Mouse (Mus musculus) cerebellum, adult 2 months (tissue): ENCODE data around the gene Copz1. TPM values are rescaled to one million over a fixed set of nuclear protein-coding genes. Genes with fewer than 3 reads are reported as not detected.

Experiments
- DNase-seq, 2 experiments: peaks; one replicate each; pipeline ENCODE4 v3.0.0; 2021
- H3K27ac ChIP-seq: fragments of 200-500 bp; 2 replicates; pipeline ENCODE4 v1.5.1; 2012; ENCODE audit warnings: low read length, control low read depth, inconsistent platforms; ENCODE audit not compliant: insufficient read depth
- H3K27me3 ChIP-seq: fragments of 200-500 bp; 2 replicates; pipeline ENCODE4 v1.6.1; 2012; ENCODE audit warnings: inconsistent platforms, mild to moderate bottlenecking, low read length, moderate library complexity; ENCODE audit not compliant: control insufficient read depth, insufficient read depth
- H3K4me1 ChIP-seq: fragments of 200-500 bp; 2 replicates; pipeline ENCODE4 v1.6.1; 2011; ENCODE audit warnings: low read length; ENCODE audit not compliant: control insufficient read depth, insufficient read depth
- H3K4me3 ChIP-seq: fragments of 200-500 bp; replicated peaks from 2 replicates; pipeline ENCODE3; 2011; ENCODE audit warnings: mild to moderate bottlenecking, low read depth, low read length, control low read depth; ENCODE audit not compliant: insufficient read depth
- CTCF ChIP-seq: fragments of 200-500 bp; IDR thresholded peaks from 2 replicates; pipeline ENCODE4 v1.5.1; 2011; ENCODE audit warnings: low read depth, mild to moderate bottlenecking, control low read depth, low read length, moderate library complexity, borderline replicate concordance; ENCODE audit not compliant: insufficient read depth
- POLR2A ChIP-seq: fragments of 200-500 bp; IDR thresholded peaks from 2 replicates; pipeline ENCODE4 v1.6.1; 2011; ENCODE audit warnings: low read length, control low read depth, borderline replicate concordance; ENCODE audit not compliant: insufficient read depth
- WGBS: fragments of 180-500 bp; shearing (Covaris S2); methylation state at CpG from one replicate; pipeline ENCODE4 v1.1.7; 2018; 5-methylcytosine and 5-hydroxymethylcytosine counted together
- polyA plus RNA-seq: library from polyadenylated mRNA; depleted of rRNA; stranded (reverse); fragments of >200 nt; gene quantifications from 2 replicates; pipeline ENCODE4 v1.2.3, GENCODE M21; 2012; rRNA removed

The Copz1 gene
- 110 and 117 TPM in 2 replicates for polyA plus RNA-seq

DNA sequence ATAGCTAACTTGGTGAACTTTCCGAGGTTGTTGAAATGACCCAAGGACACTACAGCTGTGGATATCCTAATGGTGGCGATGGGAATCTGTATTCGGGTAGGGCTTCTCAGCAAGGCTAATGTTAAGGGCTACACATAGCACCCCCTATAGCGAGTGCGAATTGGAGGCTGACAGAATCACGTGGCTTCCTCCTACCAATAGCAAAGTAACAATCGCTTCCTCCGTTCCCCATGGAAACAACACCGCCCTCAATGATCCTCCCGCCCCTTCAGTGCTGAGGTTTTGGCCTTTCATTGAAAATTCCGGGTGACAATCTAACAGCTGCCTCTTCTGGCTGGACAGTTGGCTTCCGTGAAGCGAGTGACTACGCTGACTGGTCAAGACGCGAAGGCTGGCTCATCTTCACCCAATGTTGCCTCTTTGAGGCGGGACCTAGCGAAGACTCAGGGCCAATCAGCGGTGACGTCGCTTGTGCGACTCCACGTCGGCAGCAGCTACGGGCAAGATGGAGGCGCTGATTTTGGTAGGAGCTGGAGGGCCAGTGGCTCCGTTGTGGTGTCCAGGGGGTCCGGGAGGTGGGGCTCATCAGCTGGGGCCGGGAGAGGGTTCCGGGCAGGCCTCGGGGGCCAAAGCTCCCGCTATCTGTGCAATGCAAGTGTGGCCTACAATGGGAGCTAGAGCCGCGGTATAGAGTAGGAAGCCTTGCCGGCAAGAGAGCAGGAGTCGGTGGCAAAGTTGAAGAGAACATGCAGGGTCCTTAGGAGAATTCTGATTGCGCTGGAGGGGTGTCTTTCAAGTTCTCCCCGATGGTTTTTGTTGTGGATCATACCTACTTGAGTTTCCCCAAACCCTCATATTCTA lies at the start of gene Copz1:
Gene Copz1 (plus strand): TSS at position 296 of the 861 bp plus-strand sequence.
- H3K4me1 ChIP-seq: no peaks in the 10 kb centered on the region; the same call in 1 of the 2 replicates
- H3K4me3 ChIP-seq: peak within 1 kb of the TSS; percentile 68
- no peak within 1 kb of the TSS for H3K27ac ChIP-seq
- TF ChIP-seq POLR2A: peak; percentile 93
- no peak for TF ChIP-seq CTCF
- H3K27me3 ChIP-seq: no peaks in the 10 kb centered on the region
- WGBS: under 1% methylated on average over 38 of the region's 38 CpGs
- DNase-seq: peak; percentile 95 to 99

DNA sequence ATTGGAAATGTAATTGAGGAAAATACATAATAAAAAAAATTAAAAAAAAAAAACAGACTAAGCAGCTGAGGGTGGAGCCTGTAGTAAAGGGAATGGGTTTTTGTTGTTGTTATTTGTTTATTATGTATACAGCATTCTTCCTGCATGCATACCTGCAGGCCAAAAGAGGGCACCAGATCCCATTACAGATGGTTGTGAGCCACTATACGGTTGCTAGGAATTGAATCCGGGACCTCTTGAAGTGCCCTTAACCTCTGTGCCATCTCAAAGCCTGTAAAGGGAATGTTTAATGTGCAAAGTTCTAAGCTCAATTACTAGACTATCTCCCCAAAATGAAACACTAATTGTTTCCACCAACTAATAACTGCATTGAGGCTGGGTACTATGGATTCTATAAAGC lies 48.4 kb upstream of the Copz1 start:
- no peak for DNase-seq
- WGBS: 91% methylated on average over 2 of the region's 2 CpGs
- Histone ChIP-seq H3K4me3 (no peak overlapping the region), H3K4me1 (no peaks in the 10 kb centered on the region), H3K27me3 (no peaks in the 10 kb centered on the region), H3K27ac (no peak overlapping the region)
- TF ChIP-seq POLR2A (no peak), CTCF (no peak)

GRCm38 (mm10) chr15:103227022-103227421 lies 45.5 kb upstream of the Copz1 start:
- WGBS: 43% methylated on average over 3 of the region's 3 CpGs

GRCm38 (mm10) chr15:103227572-103227971 lies 44.9 kb upstream of the Copz1 start:
- no peak overlapping the region for H3K27ac ChIP-seq
- no peak for DNase-seq
- H3K27me3 ChIP-seq: no peaks in the 10 kb centered on the region
- no peaks in the 10 kb centered on the region for H3K4me1 ChIP-seq
- no peak overlapping the region for H3K4me3 ChIP-seq
- TF ChIP-seq POLR2A (no peak), CTCF (no peak)
- WGBS: 53% methylated on average over 2 of the region's 2 CpGs

More at GRCm38 (mm10) chr15:103227022-103227421, 45.5 kb upstream of the Copz1 start:
- Histone ChIP-seq H3K27me3 (no peaks in the 10 kb centered on the region), H3K4me3 (no peak overlapping the region), H3K27ac (no peak overlapping the region), H3K4me1 (no peaks in the 10 kb centered on the region)
- TF ChIP-seq POLR2A (no peak), CTCF (no peak)
- DNase-seq: no peak

DNA sequence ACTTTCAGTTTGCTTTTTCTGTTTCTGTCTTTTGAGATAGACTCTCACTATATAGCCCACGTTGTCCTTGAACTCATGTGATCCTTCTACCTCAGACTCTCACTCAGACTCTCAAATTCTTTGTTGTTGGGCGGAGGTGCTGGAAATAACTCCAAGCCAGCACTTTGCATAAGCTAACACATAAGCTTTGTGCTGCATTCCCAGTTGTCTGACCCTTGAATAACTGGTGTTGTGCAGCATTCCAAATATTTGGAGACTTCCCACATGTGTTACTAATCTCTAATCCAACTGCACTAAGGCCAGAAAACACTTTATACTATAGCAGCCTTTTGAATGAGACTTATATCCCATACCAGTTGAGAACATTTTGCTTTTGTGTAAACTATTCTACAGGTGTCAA lies 43.6 kb upstream of the Copz1 start:
- DNase-seq: no peak
- Histone ChIP-seq H3K4me3 (no peak overlapping the region), H3K27ac (no peak overlapping the region), H3K27me3 (no peaks in the 10 kb centered on the region), H3K4me1 (no peaks in the 10 kb centered on the region)
- WGBS: 77% methylated on average over 2 of the region's 2 CpGs
- TF ChIP-seq POLR2A: no peak
- TF ChIP-seq CTCF: no peak

GRCm38 (mm10) chr15:103233119-103233518 lies 39.4 kb upstream of the Copz1 start:
- WGBS: 73% methylated on average over 2 of the region's 2 CpGs
- Histone ChIP-seq H3K27ac (no peak overlapping the region), H3K4me1 (no peaks in the 10 kb centered on the region), H3K27me3 (no peaks in the 10 kb centered on the region), H3K4me3 (no peak overlapping the region)
- no peak for DNase-seq
- TF ChIP-seq CTCF (no peak), POLR2A (no peak)

DNA sequence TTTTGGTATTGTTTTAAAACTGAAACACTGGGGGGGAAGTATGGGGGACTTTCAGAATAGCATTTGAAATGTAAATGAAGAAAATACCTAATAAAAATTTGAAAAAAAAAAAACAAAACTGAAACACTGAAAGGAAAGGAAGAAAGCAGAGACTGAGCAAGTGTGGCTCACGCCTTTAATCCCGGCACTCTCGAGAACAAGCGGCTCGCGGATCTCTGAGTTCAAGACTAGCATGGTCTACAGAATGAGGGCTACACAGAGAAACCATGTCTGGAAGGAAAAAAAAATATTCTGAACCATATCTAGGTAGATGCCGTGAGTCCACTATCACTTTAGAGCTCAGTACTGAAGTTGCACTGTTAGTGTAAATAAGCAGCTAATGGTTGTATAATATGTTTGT lies 35.2 kb upstream of the Copz1 start:
- TF ChIP-seq CTCF (no peak), POLR2A (no peak)

DNA sequence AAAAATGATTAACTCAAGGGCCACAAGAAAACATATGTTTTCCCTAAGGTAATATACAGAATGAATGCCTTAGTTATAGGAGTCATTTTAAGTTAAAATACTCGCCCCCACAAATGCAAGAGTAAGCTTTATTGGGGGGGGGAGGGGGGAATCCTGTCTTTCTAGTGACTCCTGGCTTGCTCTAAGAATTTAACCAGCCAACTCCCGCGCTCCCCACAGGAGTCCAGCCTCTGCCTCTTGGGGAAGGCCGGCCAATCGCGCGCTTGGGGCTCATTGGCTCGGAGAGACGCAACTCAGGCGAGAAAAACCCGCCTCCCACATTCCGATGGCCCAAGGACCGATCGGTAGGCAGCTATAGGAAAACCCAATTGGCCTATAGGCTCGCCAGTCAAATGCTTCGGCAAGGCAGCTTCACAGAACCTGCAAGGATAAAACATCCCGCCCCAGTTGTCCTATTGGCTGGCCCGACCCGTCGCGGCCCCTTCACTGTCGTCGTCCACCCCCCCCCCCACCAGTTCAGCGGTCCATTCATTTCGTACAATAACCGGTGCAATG lies 33.3 kb upstream of the Copz1 start:
- under 1% methylated on average over 26 of the region's 26 CpGs for WGBS
- Histone ChIP-seq H3K27ac (peak overlapping the region; percentile 71), H3K27me3 (no peaks in the 10 kb centered on the region), H3K4me1 (no peaks in the 10 kb centered on the region), H3K4me3 (peak overlapping the region; percentile 90)
- TF ChIP-seq CTCF (no peak), POLR2A (no peak)
- peak; percentile 93 to 99 for DNase-seq

More for the DNA sequence above, 35.2 kb upstream of the Copz1 start:
- no peak for DNase-seq
- no peaks in the 10 kb centered on the region for H3K27me3 ChIP-seq
- H3K4me1 ChIP-seq: no peaks in the 10 kb centered on the region
- H3K27ac ChIP-seq: no peak overlapping the region
- H3K4me3 ChIP-seq: no peak overlapping the region
- WGBS: 94% methylated on average over 7 of the region's 7 CpGs
